Mouse (Mus musculus): ENCODE results near the gene Dennd2c. TPM values are rescaled to one million over a fixed set of nuclear protein-coding genes. Genes with fewer than 3 reads are reported as not detected.
"Not testable (repeated sequence)": the region's sequence is repeated elsewhere in the genome, so short reads cannot be mapped to it uniquely, and the experiment has no call there.

Gene Dennd2c
- polyA plus RNA-seq, 1 experiment from 2014 or later, result 3.4 TPM

DNA sequence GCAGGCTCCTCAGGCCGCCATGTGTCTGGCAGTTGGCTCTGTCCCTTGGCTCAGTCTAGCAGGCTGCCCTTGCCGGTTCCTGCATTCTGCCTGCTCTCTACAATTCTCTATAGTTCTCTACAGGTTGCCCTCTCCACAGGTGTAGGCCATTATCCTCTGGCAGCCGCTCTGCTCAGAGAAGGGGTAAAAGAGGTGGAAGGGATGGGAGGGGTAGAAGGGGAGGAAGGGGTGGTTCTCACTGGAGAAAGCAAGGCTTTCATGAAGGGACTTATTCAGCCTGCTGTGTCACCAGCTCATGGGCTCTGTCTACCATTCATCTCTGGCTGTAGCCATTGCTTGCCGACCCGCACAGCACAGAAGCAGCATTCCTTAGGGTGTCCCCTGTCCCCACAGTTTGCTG lies 86.0 kb downstream of the Dennd2c start:
- H3K36me3 ChIP-seq, result no peaks in the 10 kb centered on the region
- no peak overlapping the region for H3K4me3 ChIP-seq
- H3K27ac ChIP-seq, result no peak overlapping the region
- DNase-seq (ENCODE audit: low spot score), result peak; percentile 59
- H3K4me1 ChIP-seq, result no peaks in the 10 kb centered on the region
- H3K9me3 ChIP-seq, result 0 out of 2 replicates have a peak, but pooled peaks cover 2% of the 10 kb centered on the region
- 56% methylated on average over 5 of the region's 5 CpGs for WGBS
- no peaks in the 10 kb centered on the region for H3K27me3 ChIP-seq (ENCODE audit: insufficient read depth, poor library complexity, severe bottlenecking)

DNA sequence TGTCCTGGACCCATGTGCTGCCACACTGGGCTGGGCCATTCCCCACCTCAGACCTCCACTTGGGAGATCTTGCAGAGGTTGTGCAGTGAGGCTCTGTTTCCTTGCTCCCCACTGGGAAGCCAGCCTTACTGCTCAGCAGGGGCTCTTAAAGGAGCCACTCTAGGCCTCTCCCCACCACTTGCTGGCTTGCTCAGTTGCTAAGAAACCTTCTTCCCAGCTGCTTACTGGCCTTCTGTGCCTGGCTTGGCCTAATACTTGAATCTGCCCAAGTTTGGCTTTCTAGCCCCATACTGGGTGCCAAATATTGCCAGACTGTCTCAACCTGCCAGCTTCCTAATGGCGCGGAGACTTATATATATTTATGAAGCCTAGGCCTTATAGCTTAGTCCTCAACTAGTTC lies 86.5 kb downstream of the Dennd2c start:
- H3K27ac ChIP-seq, result no peak overlapping the region
- no peak for DNase-seq (ENCODE audit: low spot score)
- no peaks in the 10 kb centered on the region for H3K27me3 ChIP-seq (ENCODE audit: insufficient read depth, poor library complexity, severe bottlenecking)
- 0 out of 2 replicates have a peak, but pooled peaks cover 2% of the 10 kb centered on the region for H3K9me3 ChIP-seq
- 87% methylated on average over 2 of the region's 2 CpGs for WGBS
- H3K4me3 ChIP-seq, result no peak overlapping the region
- H3K4me1 ChIP-seq, result no peaks in the 10 kb centered on the region
- no peaks in the 10 kb centered on the region for H3K36me3 ChIP-seq

DNA sequence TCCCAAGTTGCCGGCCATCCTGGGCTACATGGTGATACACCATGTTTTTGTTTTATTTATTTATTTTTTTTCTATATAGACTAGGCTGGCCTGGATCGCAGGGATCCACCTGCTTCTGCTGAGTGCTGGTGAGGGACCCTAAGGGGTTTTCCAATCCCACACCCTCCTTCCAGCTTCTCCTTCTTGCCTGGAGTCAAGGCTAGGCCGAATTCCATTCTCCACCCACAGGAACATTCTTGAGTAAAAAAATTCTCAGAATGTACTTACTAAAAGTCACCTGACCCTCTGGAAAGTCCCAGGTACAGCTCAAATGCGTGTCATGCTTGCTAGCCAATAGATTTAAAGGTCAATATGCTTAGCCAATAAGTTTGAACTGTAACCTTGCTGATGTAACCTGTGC lies 89.8 kb downstream of the Dennd2c start:
- Histone ChIP-seq H3K36me3 (no peaks in the 10 kb centered on the region), H3K9me3 (0 out of 2 replicates have a peak, but pooled peaks cover 2% of the 10 kb centered on the region), H3K27me3 (ENCODE audit: insufficient read depth, poor library complexity, severe bottlenecking) (no peaks in the 10 kb centered on the region), H3K4me1 (peaks cover 6% of the 10 kb centered on the region; the same call in 1 of the 2 replicates), H3K4me3 (no peak overlapping the region), H3K27ac (no peak overlapping the region)
- WGBS, result 89% methylated on average over 4 of the region's 4 CpGs
- peak; percentile 56 for DNase-seq (ENCODE audit: low spot score)

DNA sequence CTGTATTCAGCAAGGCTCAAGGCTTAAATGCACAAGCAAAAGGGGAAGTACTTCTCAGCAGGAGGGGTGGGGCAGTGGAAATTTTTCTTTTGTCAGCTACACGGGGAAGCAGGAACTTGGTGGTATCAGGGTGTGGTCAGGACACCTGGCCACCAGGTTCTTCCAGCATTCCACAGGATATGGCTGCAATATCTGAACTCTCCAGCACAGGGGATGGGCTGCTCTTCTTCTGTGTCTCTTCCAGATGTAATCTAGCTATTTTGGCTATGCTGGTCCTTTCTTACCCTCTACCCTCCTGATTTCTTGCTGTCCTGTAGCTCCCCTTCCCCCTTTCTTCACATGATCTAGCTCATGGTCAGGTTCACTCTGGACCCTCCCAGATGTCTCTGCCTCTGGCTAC lies 90.8 kb downstream of the Dennd2c start:
- Histone ChIP-seq H3K4me3 (no peak overlapping the region), H3K9me3 (0 out of 2 replicates have a peak, but pooled peaks cover 2% of the 10 kb centered on the region), H3K36me3 (no peaks in the 10 kb centered on the region), H3K27me3 (ENCODE audit: insufficient read depth, poor library complexity, severe bottlenecking) (no peaks in the 10 kb centered on the region), H3K4me1 (peaks cover 6% of the 10 kb centered on the region; the same call in 1 of the 2 replicates), H3K27ac (no peak overlapping the region)
- 72% methylated on average over 1 of the region's 1 CpGs for WGBS
- no peak for DNase-seq (ENCODE audit: low spot score)

DNA sequence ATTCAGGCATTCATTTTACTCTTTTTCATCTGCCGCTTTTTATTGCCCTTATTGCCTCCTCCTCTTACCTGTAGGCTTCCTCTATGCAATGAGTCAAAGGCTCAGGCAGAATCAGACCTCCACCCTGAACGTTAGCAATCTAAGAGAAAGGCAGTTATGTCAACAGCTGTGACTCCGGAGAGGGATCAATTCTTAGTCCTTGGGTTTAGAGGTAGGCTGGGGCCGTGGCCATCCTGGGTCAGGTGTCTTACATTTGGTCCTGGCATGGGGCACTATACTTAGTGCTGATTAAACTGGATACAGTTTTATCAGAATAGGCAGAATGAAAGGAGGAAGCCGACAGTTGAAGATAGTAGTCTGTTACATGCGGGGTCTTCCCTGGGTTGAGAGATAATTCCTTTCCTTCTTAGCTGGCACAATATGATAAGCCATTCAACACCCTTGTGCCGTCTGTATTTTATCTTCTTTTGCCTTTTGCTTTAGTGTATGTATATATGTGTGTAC lies 94.0 kb downstream of the Dennd2c start:
- H3K36me3 ChIP-seq, result 0 out of 2 replicates have a peak, but pooled peaks cover 2% of the 10 kb centered on the region
- no peak overlapping the region for H3K27ac ChIP-seq
- peaks cover 10% of the 10 kb centered on the region; the same call in 1 of the 2 replicates for H3K4me1 ChIP-seq
- WGBS, result 41% methylated on average over 7 of the region's 7 CpGs
- H3K27me3 ChIP-seq (ENCODE audit: insufficient read depth, poor library complexity, severe bottlenecking), result no peaks in the 10 kb centered on the region
- H3K4me3 ChIP-seq, result no peak overlapping the region
- peaks cover 2% of the 10 kb centered on the region; the same call in 1 of the 2 replicates for H3K9me3 ChIP-seq
- DNase-seq (ENCODE audit: low spot score), result no peak

DNA sequence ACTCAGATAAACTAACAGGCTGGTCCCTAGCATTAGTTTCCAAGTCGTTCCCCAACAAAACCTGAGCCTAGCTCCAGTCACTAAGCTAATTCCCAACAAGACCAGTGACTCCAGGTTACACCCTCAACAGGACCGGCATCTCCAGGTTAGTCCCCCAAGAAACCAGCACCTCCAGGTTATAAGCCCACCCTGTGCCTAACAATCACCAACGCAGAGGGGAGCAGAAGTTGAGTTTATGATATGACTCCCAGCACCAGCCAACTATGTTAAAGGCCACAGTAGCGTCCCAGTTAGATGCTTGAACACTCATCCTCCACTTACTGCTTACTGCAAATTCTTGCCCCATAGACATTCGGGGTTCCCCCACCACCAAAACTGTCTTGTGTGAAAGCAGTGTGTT lies 97.0 kb downstream of the Dennd2c start:
- 0 out of 2 replicates have a peak, but pooled peaks cover 2% of the 10 kb centered on the region for H3K36me3 ChIP-seq
- no peak overlapping the region for H3K4me3 ChIP-seq
- H3K27ac ChIP-seq, result no peak overlapping the region
- no peaks in the 10 kb centered on the region; the same call in 1 of the 2 replicates for H3K9me3 ChIP-seq
- 86% methylated on average over 5 of the region's 5 CpGs for WGBS
- no peaks in the 10 kb centered on the region for H3K27me3 ChIP-seq (ENCODE audit: insufficient read depth, poor library complexity, severe bottlenecking)
- DNase-seq (ENCODE audit: low spot score), result peak; percentile 62
- peaks cover 10% of the 10 kb centered on the region; the same call in 1 of the 2 replicates for H3K4me1 ChIP-seq

DNA sequence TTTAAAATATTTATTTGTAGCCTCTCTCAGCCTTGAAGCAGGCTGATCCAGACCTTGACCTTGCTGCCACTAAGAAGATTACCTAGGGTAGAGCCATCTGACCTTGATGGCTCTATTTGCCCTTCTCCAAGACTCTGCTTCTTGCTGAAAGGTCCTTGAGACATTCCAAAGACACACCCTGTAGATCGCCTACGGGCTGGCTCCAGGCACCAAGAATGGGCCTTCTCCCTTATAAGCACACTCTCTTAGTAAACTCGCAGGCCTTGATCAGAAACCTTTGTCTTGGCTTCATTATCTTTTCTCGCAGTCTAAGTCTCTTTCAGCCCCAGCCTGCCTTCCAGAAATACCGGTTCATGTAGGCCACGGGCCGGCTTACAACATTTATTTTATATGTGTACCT lies 98.7 kb downstream of the Dennd2c start:
- WGBS, result 91% methylated on average over 7 of the region's 7 CpGs
- H3K36me3 ChIP-seq; H3K4me3 ChIP-seq; H3K27me3 ChIP-seq (ENCODE audit: insufficient read depth, poor library complexity, severe bottlenecking); H3K9me3 ChIP-seq; H3K27ac ChIP-seq; H3K4me1 ChIP-seq: not testable (repeated sequence)
- peak; percentile 35 for DNase-seq (ENCODE audit: low spot score)

DNA sequence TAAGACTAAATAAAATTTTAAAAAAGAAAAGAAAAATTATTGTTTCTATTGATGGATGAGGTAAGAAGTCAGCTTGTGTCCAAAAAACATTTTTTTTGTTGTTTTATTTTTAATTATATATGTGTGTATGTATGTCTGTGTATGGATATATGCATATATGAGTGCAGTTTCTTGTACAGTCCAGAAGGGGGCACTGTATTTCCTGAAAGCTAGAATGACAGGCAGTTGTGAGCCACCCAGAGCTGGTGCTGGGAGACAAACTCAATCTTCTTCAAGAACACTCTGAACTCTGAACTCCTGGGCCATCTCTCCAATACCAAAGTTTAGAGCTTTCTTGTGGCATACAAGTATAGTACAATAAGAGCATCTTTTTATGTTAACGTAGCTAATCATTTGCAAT lies 101.2 kb downstream of the Dennd2c start:
- Histone ChIP-seq H3K9me3 (no peaks in the 10 kb centered on the region; the same call in 1 of the 2 replicates), H3K36me3 (0 out of 2 replicates have a peak, but pooled peaks cover 2% of the 10 kb centered on the region), H3K4me3 (no peak overlapping the region), H3K27ac (no peak overlapping the region), H3K4me1 (peaks cover 3% of the 10 kb centered on the region; the same call in 1 of the 2 replicates), H3K27me3 (ENCODE audit: insufficient read depth, poor library complexity, severe bottlenecking) (no peaks in the 10 kb centered on the region)
- DNase-seq (ENCODE audit: low spot score), result peak; percentile 19
- 92% methylated on average over 1 of the region's 1 CpGs for WGBS

DNA sequence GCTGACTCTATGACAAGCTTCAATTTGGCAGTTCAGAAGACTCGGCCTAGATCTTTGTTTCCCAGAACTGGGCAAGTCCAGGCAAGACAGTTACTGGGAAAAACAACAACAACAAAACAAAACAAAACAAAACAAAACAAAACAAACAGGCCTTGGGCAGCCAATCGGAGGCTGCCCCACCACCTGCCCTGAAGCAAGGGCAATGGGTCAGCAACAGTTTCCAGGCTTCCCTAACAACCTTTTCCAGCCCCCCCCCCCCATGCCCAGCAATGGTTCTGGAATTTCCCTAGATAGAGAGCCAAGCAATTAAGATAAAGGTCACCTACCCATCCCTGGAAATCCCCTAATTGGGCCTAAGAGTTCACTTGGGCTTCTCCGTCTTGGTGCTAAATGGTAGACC lies 102.0 kb downstream of the Dennd2c start:
- no peak overlapping the region for H3K27ac ChIP-seq
- no peaks in the 10 kb centered on the region; the same call in 1 of the 2 replicates for H3K9me3 ChIP-seq
- no peak overlapping the region for H3K4me3 ChIP-seq
- H3K36me3 ChIP-seq, result 0 out of 2 replicates have a peak, but pooled peaks cover 2% of the 10 kb centered on the region
- no peaks in the 10 kb centered on the region for H3K4me1 ChIP-seq
- WGBS, result 83% methylated on average over 3 of the region's 3 CpGs
- peak; percentile 45 for DNase-seq (ENCODE audit: low spot score)
- no peaks in the 10 kb centered on the region for H3K27me3 ChIP-seq (ENCODE audit: insufficient read depth, poor library complexity, severe bottlenecking)

DNA sequence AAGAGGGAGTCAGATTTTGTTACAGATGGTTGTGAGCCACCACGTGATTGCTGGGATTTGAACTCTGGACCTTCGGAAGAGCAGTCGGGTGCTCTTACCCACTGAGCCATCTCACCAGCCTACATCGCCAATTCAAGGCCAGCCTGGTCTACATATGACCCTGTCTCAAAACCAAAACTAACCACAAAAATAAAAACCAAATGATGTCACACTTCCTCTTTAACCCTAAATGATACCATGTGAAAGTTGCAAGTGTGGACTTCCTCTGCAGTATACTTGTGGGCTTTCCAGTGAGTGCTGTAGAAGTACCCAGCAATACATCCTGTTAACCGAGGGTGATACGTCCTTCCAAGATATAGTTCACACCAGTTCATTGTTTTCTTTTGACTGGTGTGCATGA lies 104.0 kb downstream of the Dennd2c start:
- WGBS, result 78% methylated on average over 6 of the region's 6 CpGs
- Histone ChIP-seq H3K27me3 (ENCODE audit: insufficient read depth, poor library complexity, severe bottlenecking) (no peaks in the 10 kb centered on the region), H3K36me3 (no peaks in the 10 kb centered on the region)

DNA sequence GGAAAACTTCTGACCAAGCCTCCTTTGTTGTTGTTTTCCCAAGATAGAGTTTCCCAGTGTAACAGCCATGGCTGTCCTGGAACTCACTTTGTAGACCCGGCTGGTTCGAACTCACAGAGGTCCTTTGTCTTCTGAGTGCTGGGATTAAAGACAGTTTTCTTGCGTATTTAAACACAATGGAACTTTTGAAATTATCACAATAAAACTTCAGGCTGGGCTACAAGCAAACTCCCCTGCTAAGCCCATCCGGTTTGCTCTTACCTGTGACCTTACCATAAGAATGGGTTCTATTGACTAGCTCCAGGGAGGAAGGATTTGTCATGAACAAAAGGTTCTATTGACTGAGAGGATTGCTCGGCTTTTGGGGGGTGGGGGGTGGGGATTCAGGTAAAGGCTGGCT lies 105.3 kb downstream of the Dennd2c start:
- H3K36me3 ChIP-seq, result no peaks in the 10 kb centered on the region
- 55% methylated on average over 5 of the region's 5 CpGs for WGBS
- no peaks in the 10 kb centered on the region for H3K9me3 ChIP-seq
- no peaks in the 10 kb centered on the region for H3K27me3 ChIP-seq (ENCODE audit: insufficient read depth, poor library complexity, severe bottlenecking)
- no peak for DNase-seq (ENCODE audit: low spot score)
- no peak overlapping the region for H3K4me3 ChIP-seq
- no peaks in the 10 kb centered on the region for H3K4me1 ChIP-seq
- H3K27ac ChIP-seq, result no peak overlapping the region

More for the DNA sequence above, 104.0 kb downstream of the Dennd2c start:
- Histone ChIP-seq H3K4me1 (no peaks in the 10 kb centered on the region), H3K4me3 (no peak overlapping the region), H3K9me3 (no peaks in the 10 kb centered on the region), H3K27ac (no peak overlapping the region)
- peak; percentile 30 for DNase-seq (ENCODE audit: low spot score)

DNA sequence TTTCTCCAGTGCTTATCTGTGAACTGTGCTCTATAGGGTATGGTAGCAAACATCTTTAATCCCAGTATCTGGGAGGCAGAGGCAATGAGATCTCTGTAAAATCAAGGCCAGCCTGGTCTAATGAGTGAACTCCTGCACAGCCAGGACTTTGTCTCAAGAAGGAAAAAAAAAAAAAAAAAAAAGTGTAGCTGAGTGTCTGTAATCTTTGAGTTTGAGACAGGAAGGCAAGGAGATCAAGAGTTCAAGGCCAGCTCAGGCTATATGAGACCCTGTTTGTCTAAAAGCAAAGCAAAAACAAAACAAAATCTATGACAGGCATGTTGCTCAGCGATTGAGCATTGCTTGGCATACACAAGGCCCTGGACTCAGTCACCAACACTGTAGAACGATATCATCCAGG lies 105.8 kb downstream of the Dennd2c start:
- Histone ChIP-seq H3K27me3 (ENCODE audit: insufficient read depth, poor library complexity, severe bottlenecking) (no peaks in the 10 kb centered on the region), H3K4me1 (no peaks in the 10 kb centered on the region), H3K4me3 (no peak overlapping the region), H3K27ac (no peak overlapping the region), H3K9me3 (no peaks in the 10 kb centered on the region), H3K36me3 (no peaks in the 10 kb centered on the region)
- DNase-seq (ENCODE audit: low spot score), result no peak
- WGBS, result 79% methylated on average over 2 of the region's 2 CpGs

DNA sequence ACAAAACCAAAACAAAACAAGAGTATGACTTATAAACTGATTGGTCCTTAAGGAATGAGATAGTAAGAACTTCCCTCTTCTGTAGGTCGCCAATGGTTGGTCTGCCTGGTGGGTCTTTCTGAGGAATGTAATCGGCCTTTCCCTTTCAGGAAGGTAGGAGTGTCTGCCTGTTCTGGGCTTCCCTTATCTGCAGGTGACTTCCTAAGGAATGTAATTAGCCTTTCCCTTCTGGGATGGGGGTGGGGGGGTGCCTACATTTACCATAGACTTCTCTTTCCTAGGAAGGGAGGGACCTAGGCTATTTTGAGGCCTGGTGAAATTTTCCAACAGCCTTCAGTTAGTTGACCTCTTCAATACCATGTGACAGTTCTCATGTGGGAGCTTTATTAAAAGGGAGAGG lies 108.7 kb downstream of the Dennd2c start:
- WGBS, result 72% methylated on average over 2 of the region's 2 CpGs

DNA sequence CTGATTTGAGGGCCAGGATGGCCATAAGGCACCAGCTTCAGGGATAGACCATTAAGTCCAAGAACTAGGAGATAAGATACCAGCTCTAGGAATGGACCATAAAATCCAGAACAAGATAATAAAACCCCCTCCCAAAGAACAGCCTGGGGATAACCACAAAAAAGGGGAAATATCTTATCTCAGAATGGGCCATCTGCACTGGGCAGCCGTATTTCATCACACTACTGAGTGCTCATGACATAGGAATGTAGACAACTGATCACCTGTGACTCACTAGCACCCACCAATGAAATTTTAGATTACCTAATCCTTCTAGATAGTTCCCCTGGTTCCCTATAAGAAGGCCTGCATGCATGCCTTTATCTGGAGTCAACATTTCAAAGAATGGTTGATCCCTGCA lies 109.7 kb downstream of the Dennd2c start:
- Histone ChIP-seq H3K4me1 (no peaks in the 10 kb centered on the region), H3K27me3 (ENCODE audit: insufficient read depth, poor library complexity, severe bottlenecking) (no peaks in the 10 kb centered on the region), H3K4me3 (no peak overlapping the region), H3K9me3 (no peaks in the 10 kb centered on the region), H3K36me3 (no peaks in the 10 kb centered on the region), H3K27ac (no peak overlapping the region)
- WGBS, result 37% methylated on average over 1 of the region's 1 CpGs
- no peak for DNase-seq (ENCODE audit: low spot score)

More for the DNA sequence above, 108.7 kb downstream of the Dennd2c start:
- peak; percentile 14 for DNase-seq (ENCODE audit: low spot score)
- Histone ChIP-seq H3K9me3 (no peaks in the 10 kb centered on the region), H3K27ac (no peak overlapping the region), H3K27me3 (ENCODE audit: insufficient read depth, poor library complexity, severe bottlenecking) (no peaks in the 10 kb centered on the region), H3K4me3 (no peak overlapping the region), H3K36me3 (no peaks in the 10 kb centered on the region), H3K4me1 (no peaks in the 10 kb centered on the region)

All from heart, embryonic 10.5 days (tissue).